Mouse (Mus musculus) ES-E14 (cell line): Measurements from ENCODE around the gene Pi4k2b. TPM values are rescaled to one million over a fixed set of nuclear protein-coding genes. Genes with fewer than 3 reads are reported as not detected.

Experiments
- DNase-seq: peaks from one replicate; pipeline ENCODE4 v3.0.0-alpha.2; 2013; ENCODE audit warnings: low read depth, low spot score
- H3K27ac ChIP-seq: 2 replicates; pipeline ENCODE4 v1.5.1; 2012; ENCODE audit warnings: low read depth, mild to moderate bottlenecking, low read length, moderate library complexity, mixed read lengths; ENCODE audit not compliant: poor library complexity, insufficient read depth, severe bottlenecking
- H3K36me3 ChIP-seq: 2 replicates; pipeline ENCODE4 v1.6.1; 2012; ENCODE audit warnings: mild to moderate bottlenecking, low read length, moderate library complexity, mixed read lengths; ENCODE audit not compliant: control insufficient read depth, poor library complexity, insufficient read depth, severe bottlenecking
- H3K4me1 ChIP-seq, 2 experiments: fragments of 150-350 bp in 1 of 2; sonication (generic) in 1 of 2; 2 replicates each; pipeline ENCODE4 v1.6.1; 2012; ENCODE audit warnings: low read length in 2 of 2, mild to moderate bottlenecking in 1 of 2, mixed read lengths in 1 of 2; ENCODE audit not compliant: control insufficient read depth in 2 of 2, insufficient read depth in 2 of 2, poor library complexity in 1 of 2
- H3K4me3 ChIP-seq, 2 experiments: fragments of 150-350 bp in 1 of 2; sonication (generic) in 1 of 2; 2 replicates each; pipeline ENCODE4 v1.5.1; 2012; ENCODE audit warnings: low read length in 2 of 2, low read depth in 1 of 2, mild to moderate bottlenecking in 1 of 2, mixed read lengths in 1 of 2; ENCODE audit not compliant: insufficient read depth in 1 of 2, poor library complexity in 1 of 2, severe bottlenecking in 1 of 2
- H3K9ac ChIP-seq: 2 replicates; pipeline ENCODE4 v1.6.1; 2012; ENCODE audit warnings: low read depth, mild to moderate bottlenecking, low read length, mixed read lengths; ENCODE audit not compliant: poor library complexity, insufficient read depth, severe bottlenecking
- H3K9me3 ChIP-seq: fragments of 150-350 bp; sonication (generic); 2 replicates; pipeline ENCODE4 v1.6.1; 2012; ENCODE audit warnings: low read depth, mild to moderate bottlenecking, low read length; ENCODE audit not compliant: control insufficient read depth, insufficient read depth
- CHD2 ChIP-seq: IDR thresholded peaks from 2 replicates; pipeline ENCODE4 v1.6.1; 2014; ENCODE audit warnings: mild to moderate bottlenecking, low read depth, low read length, inconsistent platforms
- HCFC1 ChIP-seq: IDR thresholded peaks from 2 replicates; pipeline ENCODE4 v1.6.1; 2012; ENCODE audit warnings: low read length, inconsistent platforms, borderline replicate concordance; ENCODE audit not compliant: insufficient read depth
- MAFK ChIP-seq: IDR thresholded peaks from 2 replicates; pipeline ENCODE4 v1.6.1; 2014; ENCODE audit warnings: mild to moderate bottlenecking, low read depth, low read length, inconsistent platforms; ENCODE audit not compliant: insufficient read depth
- ZC3H11A ChIP-seq: IDR thresholded peaks from 2 replicates; pipeline ENCODE4 v1.6.1; 2012; ENCODE audit warnings: low read depth, mild to moderate bottlenecking, inconsistent platforms, low read length, borderline replicate concordance
- ZNF384 ChIP-seq: IDR thresholded peaks from 2 replicates; pipeline ENCODE4 v1.6.1; 2012; ENCODE audit warnings: low read depth, low read length, inconsistent platforms
- in situ Hi-C, 2 experiments: fragments of 600-800 bp; cut with MboI; formaldehyde crosslinking; loops; one replicate each; pipeline ENCODE4 v1.15.1; 2025; ENCODE audit warnings: low sequenced_read_pairs in 2 of 2, inconsistent platforms in 1 of 2; ENCODE audit not compliant: unreplicated experiment in 2 of 2
- total RNA-seq: library from RNA; depleted of rRNA; stranded (reverse); fragments of 300-350 nt; gene quantifications from 2 replicates; pipeline ENCODE4 v1.2.3, GENCODE M21; 2012

Gene Pi4k2b
- total RNA-seq, 1 experiment = 20.3 TPM

DNA sequence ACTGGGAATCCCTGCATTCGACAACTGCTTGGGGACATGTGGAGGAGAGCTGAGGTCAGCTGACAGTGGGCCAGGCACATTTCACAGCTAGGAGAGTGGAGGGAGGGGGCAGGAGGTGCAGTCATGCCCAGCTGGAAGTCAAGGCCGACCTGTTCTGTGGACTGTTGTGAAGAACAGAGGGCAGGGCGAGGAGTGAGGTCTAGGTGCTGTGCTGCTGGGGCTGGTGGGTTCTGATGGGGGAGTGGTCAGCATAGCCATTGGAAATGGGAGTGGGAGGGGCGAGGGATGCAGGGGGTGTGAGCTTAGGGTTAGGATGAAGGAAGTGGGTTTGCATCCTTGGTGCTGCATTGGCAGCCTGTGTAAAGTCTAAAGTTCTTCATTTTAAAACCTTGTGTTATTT lies 64.4 kb downstream of the Pi4k2b start:
- Histone ChIP-seq H3K9ac (no peak overlapping the region), H3K36me3 (peaks cover 8% of the 10 kb centered on the region; the same call in 1 of the 2 replicates), H3K4me1 (0 out of 4 replicates have a peak, but pooled peaks cover 0 to 1% of the 10 kb centered on the region in 2 experiments), H3K9me3 (no peaks in the 10 kb centered on the region), H3K4me3 (no peak overlapping the region), H3K27ac (no peak overlapping the region)
- TF ChIP-seq HCFC1 = no peak
- no peak for TF ChIP-seq CHD2
- no peak for TF ChIP-seq ZNF384
- no peak for TF ChIP-seq MAFK
- TF ChIP-seq ZC3H11A = no peak
- DNase-seq = no peak
- in situ Hi-C loops = no loop called here

- no peaks in the 10 kb centered on the region for H3K9me3 ChIP-seq
- TF ChIP-seq HCFC1 = no peak
- TF ChIP-seq CHD2 = no peak
- TF ChIP-seq ZNF384 = no peak
- no peak for TF ChIP-seq ZC3H11A
- TF ChIP-seq MAFK = no peak
- no peak overlapping the region for H3K27ac ChIP-seq
- 0 out of 4 replicates have a peak, but pooled peaks cover 0 to 1% of the 10 kb centered on the region in 2 experiments for H3K4me1 ChIP-seq
- in situ Hi-C loops = no loop called here
- DNase-seq = no peak
- no peak overlapping the region for H3K9ac ChIP-seq
- no peak overlapping the region for H3K4me3 ChIP-seq
- peaks cover 8% of the 10 kb centered on the region; the same call in 1 of the 2 replicates for H3K36me3 ChIP-seq
Observed at GRCm38 (mm10) chr5:52806349-52806748, 65.0 kb downstream of the Pi4k2b start.

- H3K9ac ChIP-seq = no peak overlapping the region
- in situ Hi-C loops = no loop called here
- DNase-seq = no peak
Observed at GRCm38 (mm10) chr5:52807030-52807429, 65.7 kb downstream of the Pi4k2b start.

GRCm38 (mm10) chr5:52810446-52810845 lies 69.1 kb downstream of the Pi4k2b start:
- Histone ChIP-seq H3K4me3 (no peak overlapping the region), H3K4me1 (0 out of 4 replicates have a peak, but pooled peaks cover 0 to 1% of the 10 kb centered on the region in 2 experiments), H3K9me3 (no peaks in the 10 kb centered on the region), H3K9ac (no peak overlapping the region), H3K36me3 (peaks cover 13% of the 10 kb centered on the region; the same call in 1 of the 2 replicates), H3K27ac (no peak overlapping the region)
- TF ChIP-seq ZC3H11A (no peak), ZNF384 (no peak), HCFC1 (no peak), CHD2 (no peak), MAFK (no peak)
- no peak for DNase-seq
- in situ Hi-C loops = no loop called here

More at GRCm38 (mm10) chr5:52807030-52807429, 65.7 kb downstream of the Pi4k2b start:
- H3K4me1 ChIP-seq = 0 out of 4 replicates have a peak, but pooled peaks cover 0 to 1% of the 10 kb centered on the region in 2 experiments
- H3K27ac ChIP-seq = no peak overlapping the region
- H3K4me3 ChIP-seq = no peak overlapping the region
- H3K36me3 ChIP-seq = peaks cover 8% of the 10 kb centered on the region; the same call in 1 of the 2 replicates
- H3K9me3 ChIP-seq = no peaks in the 10 kb centered on the region
- TF ChIP-seq MAFK (no peak), ZC3H11A (no peak), ZNF384 (no peak), HCFC1 (no peak), CHD2 (no peak)

GRCm38 (mm10) chr5:52811056-52811455 lies 69.7 kb downstream of the Pi4k2b start:
- H3K36me3 ChIP-seq = peaks cover 10% of the 10 kb centered on the region; the same call in 1 of the 2 replicates
- no peaks in the 10 kb centered on the region for H3K9me3 ChIP-seq
- no peak overlapping the region for H3K4me3 ChIP-seq
- no peak; the same call in 1 of the 2 replicates for TF ChIP-seq ZNF384
- no peak for TF ChIP-seq HCFC1
- no peak for TF ChIP-seq MAFK
- TF ChIP-seq ZC3H11A = no peak
- TF ChIP-seq CHD2 = no peak
- DNase-seq = no peak
- H3K4me1 ChIP-seq = no peaks in the 10 kb centered on the region
- H3K9ac ChIP-seq = no peak overlapping the region
- in situ Hi-C loops = no loop called here
- no peak overlapping the region for H3K27ac ChIP-seq
